Mouse (Mus musculus): Measurements from ENCODE around the gene Gm1604a.
"Not testable (repeated sequence)": the region's sequence is repeated elsewhere in the genome, so short reads cannot be mapped to it uniquely, and the experiment has no call there.

The Gm1604a gene

DNA sequence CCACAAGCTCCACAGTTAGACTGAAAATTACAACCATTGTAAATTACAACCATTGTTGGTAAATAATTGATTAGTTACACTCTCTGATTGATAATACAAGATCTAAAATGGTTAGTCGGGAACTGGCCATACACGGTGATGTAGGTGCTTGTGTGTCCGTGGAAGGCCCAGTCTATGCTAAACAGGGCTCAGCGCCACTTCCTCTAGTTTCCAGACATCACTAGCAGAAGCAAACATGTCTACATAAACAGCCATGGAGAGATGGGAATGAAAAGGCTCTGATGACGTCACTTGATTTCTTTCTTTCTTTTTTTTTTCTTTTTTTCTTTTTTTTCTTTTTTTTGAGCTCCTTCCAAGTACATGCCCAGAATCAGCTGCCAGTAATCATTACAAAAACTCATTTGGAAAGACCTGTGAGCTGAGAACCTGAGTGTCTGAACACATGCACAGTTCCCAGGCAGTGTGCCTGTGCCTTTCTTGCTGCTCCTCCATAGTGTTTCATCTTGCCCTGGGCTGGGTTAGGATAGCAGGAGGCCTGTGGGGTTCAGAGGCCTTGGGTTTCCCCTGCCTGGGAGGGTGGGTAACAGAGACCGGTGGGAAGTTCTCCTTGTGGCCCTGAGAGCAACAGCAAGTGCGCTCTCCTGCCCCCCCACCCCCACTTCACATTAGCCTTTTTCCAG is 44.3 kb downstream of the Gm1604a start:
- not testable (repeated sequence) for DNase-seq

GRCm38 (mm10) chr17:7074494-7074893 is 49.1 kb downstream of the Gm1604a start:
- peak in 1 of 2 experiments; percentile 60 for DNase-seq

DNA sequence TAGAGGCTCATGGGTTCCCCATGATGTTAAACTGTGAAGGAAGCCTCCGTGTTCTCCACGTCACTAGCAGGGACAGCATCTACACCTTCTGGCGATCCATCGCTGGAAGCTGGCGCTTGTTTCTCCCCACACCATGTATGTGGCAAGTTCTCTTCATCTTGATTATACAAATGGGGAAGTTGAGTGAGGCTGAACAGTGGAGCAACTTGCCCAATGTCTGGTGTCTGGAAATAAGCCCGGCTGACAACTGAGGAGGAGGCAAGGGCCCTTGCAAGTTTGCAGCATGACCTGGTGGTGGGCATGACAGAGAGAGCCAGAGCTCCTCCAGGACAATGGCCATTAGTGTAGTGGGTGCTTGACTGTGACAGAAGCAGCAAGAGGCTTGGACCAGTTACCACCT is 50.2 kb downstream of the Gm1604a start:
- DNase-seq, result not testable (repeated sequence)

- DNase-seq, result peak in 1 of 2 experiments; percentile 68
Observed at GRCm38 (mm10) chr17:7079558-7079957, 54.2 kb downstream of the Gm1604a start.

- not testable (repeated sequence) for DNase-seq
Observed at GRCm38 (mm10) chr17:7084523-7084922, 59.2 kb downstream of the Gm1604a start.

- not testable (repeated sequence) for DNase-seq
Observed at GRCm38 (mm10) chr17:7085469-7086168, 60.3 kb downstream of the Gm1604a start.

DNA sequence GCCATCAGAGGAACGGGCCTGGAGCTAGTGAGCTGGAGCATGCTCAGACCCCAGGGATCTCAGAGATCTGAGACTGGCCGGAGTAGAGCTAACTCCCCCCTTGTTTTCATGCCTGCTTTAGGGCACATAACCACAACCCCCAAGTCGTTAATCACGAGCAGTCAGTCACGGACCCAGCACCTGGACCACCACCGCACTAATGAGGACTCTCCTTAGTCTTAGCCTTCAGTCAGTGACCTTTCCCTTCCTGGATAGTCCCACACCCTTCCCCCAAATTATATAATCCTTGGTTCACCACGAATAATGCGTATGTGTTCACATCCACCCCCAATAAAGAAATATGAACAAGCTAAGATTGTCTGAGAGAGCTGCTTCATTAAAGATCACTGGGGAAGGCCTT is 61.5 kb downstream of the Gm1604a start:
- not testable (repeated sequence) for DNase-seq

DNA sequence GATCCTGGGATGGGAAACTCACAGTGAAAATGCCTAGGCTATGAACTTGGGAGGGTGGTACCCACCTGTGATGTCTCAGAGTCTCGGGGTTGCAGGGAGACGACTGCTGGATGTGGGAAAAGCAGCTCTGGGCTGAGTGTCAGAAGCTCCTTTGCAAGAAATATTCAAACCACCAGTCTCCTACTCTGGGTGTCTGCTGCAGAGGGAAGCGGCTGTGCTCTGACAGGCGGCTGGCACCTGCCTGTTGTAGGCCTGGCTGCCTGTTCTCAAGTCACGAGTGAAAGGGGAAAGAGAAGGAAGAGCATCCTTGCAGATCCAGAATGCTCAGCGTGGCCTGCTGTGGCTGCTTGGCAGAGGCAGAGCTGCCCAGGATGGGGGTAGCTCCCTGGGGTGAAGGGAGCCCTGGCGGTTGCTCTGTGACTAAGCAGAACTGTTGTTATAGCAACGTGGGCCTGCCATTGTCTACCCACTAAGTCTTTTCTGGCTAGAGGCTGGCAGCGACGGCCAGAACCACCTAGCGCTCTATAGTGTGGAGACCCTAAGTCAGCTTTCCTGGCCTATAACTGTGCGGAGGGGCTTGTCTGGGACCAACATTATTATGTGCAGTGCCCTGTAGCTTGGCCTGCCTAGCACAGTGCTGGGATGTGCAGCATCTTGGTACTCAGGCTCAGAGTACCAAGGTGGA is 72.6 kb downstream of the Gm1604a start:
- DNase-seq, result not testable (repeated sequence)

GRCm38 (mm10) chr17:7099096-7099495 is 73.7 kb downstream of the Gm1604a start:
- not testable (repeated sequence) for DNase-seq

DNA sequence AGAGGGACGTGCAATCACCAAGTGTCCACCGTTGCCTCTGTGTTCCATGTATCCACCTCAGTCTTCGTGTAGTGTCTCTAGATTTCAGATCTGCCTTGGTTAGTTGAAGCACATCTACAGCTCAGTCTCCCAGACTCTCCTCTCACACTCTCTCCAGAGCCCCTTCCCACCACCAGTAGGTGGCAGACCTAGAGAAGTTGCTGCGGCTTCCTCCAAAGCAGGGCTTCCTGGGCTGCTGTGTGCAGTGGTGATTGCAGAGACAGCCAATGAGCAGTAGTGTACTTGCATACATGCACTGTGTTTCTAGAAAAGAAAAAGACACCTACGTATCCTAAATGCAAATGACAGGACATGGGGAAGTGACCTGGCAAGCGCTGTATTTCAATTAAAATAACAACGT is 77.6 kb downstream of the Gm1604a start:
- not testable (repeated sequence) for DNase-seq

DNA sequence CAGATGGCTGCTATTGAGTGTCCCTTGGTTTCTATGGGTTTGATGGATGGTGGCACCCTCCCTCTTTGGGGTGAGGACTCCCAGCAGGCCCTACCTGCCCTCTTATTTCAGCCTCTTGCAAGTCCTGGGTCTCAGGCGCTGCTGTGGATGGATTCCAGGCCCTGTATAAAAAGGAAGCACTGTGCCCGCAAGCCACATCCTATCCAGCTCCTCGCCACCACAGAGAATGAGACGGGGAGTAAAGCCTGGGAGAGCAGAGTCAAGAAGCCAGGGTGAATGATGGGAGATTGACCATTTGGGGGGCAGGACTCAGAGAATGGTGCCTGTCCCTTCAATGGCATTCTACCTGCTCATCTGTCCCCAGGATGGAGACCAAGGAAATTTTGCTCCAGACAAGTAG is 86.3 kb downstream of the Gm1604a start:
- not testable (repeated sequence) for DNase-seq

GRCm38 (mm10) chr17:7116265-7116664 is 90.9 kb downstream of the Gm1604a start:
- not testable (repeated sequence) for DNase-seq

GRCm38 (mm10) chr17:7120835-7121234 is 95.5 kb downstream of the Gm1604a start:
- not testable (repeated sequence) for DNase-seq

DNA sequence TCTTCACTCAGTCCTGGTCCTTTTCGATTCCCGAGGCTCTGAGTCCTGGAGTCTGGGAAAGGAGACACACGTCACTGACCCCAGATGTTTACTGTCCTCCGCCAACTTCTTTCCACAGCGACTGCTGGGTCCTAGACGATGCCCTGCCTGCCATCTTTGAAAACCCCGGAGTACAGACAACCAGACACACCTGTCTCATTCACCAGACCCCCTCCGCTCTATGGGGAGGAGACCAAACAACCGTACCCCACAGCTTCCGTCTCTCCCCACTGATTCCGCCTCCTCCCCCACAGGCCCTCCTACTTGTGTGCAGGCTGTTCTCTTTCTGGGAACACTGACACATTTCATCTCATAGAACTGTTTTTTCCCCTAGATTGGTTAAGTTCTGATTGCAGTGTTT is 97.2 kb downstream of the Gm1604a start:
- DNase-seq, result not testable (repeated sequence)

GRCm38 (mm10) chr17:7126475-7126874 is 101.1 kb downstream of the Gm1604a start:
- DNase-seq, result not testable (repeated sequence)

DNA sequence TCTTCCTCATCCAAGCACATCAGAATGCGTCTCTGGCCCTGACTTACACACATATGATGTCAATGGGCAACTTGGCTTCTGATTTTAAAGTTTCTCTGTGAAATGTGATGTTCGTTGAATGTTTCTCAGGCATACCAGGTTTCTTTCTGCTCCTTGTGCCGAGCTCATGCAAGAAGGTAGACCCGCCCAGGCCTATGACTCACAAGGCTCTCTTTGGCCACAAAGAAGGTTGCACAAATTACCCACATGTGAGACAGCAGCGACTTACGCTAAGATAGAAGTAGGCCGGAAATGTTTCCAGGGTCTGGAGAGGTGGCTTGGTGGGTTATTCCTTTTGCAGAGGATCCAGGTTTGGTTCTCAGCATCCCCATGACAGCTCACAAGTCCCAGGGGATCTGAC is 108.6 kb downstream of the Gm1604a start:
- DNase-seq, result not testable (repeated sequence)

DNA sequence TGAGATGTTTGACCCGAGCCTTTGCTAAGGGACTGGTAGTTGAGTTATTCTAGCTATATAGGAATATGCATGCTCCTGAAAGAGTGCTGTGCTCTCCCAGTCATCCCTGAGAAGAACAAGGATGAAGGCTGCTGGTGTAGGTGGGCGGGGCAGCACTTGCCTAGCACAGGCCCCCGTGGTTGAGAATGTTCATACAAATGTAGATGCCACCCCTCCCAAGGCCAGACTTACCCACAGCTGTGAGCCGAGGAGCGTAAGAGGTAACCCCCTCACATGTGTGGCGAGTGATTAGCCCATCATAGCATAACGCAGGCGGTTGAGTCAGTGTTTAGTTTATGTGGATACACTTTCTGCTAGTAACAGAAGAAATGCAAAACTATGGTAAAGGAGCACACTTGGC is 109.9 kb downstream of the Gm1604a start:
- not testable (repeated sequence) for DNase-seq

Measured in lung, postnatal 4 days (tissue).